Mouse (Mus musculus): ENCODE results near the gene Stc2.
A peak's percentile ranks its signal among the peaks of the same experiment; 100 is the strongest.

Gene Stc2

DNA sequence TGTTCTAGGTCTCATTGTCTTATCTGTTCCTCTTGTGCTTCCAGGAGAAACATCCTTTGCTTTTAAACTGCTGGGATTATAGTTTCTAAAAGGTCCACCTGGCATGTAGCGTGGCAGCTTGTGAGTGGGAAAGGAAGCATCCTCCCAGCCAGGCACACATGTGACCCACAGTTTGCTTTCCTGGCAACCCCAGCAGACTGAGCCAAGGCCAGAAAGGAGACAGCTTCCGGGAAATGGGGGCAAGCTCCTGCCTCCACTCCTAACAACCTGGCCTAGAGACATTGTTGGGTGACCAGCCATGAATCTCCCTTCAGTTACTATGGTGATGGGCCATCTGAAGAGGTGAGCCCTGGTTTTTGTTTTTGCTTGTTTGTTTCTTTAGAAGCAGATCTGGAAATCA, 3.9 kb downstream of the Stc2 start:
- peak; percentile 16 for DNase-seq

DNA sequence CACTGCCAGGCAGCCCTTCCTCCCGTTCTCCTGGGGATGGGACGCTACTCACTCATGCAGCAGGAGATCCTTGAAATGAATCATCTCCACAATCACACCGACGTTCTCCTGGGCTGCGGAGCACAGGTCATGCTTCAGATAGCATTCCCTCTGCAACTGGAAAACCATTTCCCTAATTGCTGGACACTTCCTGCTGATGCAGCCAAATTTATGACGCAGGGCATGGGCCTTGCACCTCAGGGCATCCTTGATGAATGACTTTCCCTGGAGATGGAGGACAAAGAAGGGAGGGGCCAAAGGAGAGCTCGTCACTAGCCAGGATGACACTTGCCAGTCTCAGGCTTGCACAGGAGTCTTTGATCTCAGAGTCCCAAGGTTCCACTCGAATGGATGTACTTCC, 4.6 kb downstream of the Stc2 start:
- peak; percentile 32 for DNase-seq

DNA sequence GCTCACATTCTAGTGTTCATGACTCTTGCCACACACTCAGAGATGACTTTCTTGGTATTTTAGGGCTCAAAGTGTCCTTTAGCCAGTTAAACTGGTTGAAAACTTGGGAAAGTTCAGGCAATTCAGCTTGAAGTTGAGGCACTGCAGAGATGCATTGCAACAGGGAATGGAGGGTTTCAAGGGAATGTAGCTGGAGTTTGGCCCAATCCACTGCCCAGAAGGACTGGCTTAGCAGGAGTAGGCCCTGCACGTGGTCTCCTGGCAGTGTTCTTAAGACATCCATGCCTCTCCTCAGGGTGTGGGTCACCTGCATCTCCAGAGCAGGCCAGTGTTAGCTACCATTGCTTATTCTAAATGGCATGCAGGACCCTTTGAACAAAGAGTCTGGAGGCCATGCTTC, 7.0 kb downstream of the Stc2 start:
- DNase-seq = no peak

DNA sequence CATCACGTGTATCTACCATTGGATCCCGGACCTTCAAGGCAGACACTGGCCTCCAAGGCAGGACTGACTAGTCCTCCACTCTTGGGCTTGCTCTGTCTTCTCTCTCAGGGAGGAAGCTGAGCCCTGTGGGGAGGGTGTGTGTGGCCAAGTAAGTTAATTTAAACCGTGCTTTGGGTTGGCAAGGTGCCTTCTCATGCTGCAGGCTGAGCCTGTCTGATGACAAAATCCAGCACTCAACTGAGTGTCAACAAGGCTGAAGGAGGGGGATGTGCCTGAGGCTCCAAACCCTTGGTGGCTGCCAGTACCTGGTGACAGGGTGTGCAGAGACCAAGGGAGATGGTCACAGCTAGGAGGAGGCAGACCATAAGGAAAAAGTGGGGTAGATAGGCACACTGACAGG, 7.5 kb downstream of the Stc2 start:
- peak; percentile 24 for DNase-seq

DNA sequence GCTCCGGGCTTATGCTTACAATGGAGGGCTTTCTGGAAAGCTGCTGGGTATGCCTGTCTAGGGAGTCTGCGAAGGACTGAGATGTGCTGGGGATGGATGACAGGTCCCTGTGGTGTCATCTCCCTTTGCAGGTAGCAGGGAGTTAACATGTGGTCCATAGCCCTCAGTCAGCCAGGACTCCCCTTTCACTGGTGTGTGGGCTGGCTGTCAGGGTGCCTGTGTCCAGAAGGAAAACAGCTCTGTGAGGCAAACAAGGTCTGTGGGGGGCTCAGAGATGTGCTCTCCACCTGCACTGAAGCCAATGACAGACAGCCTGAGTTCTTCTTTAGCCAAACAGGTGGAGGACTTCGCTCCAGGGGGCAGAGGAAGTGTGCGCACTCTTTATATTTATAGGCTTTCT, 8.8 kb downstream of the Stc2 start:
- no peak for DNase-seq

DNA sequence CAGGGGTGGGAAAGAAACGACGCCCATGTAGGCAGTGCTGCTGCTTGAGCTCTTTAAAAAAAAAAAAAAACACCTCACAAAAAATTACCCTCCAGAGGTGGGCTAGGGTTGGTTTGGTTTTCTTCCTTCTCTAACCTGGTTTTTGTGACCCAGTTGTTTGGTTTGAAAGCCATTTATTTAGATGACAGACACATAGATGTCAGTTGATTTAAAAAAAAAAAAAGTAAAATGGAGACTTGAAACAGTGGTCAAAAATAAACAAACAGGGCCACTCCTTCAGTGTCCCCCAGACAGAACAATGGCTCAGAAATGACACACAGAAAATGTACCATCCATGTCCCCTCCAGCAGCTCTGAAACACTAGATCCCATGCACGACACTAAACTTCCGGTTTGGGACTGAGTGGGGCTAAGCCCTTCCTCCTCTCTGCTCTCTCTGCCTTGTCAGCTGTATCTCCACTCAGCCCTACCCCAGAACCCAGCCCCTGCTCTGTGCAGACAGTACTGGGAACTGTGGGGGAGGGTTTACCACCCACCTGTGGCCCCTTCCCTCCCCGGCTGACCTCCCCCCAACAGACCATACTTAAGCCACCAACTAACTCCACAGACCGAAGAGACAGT, 10.5 kb downstream of the Stc2 start:
- no peak for DNase-seq

DNA sequence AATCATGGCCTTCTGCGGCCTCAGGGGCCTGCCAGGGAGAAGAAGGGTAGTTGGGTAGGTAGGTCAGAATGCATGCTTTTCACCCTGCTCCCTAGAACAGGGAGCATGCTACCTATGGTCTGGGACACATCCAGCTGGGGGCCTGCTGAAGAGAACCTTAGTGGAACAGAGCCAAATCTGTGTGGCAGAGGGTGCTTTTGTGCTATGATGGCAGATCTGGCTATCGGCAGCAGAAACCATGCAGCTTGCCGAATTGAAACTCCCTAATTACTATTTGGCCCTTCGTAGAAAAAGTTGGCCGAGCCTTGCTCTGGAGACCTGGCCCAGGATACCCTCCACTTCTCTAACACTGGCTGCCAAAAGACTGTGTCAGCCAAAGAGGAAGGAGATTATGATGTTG, 11.4 kb downstream of the Stc2 start:
- DNase-seq = no peak

DNA sequence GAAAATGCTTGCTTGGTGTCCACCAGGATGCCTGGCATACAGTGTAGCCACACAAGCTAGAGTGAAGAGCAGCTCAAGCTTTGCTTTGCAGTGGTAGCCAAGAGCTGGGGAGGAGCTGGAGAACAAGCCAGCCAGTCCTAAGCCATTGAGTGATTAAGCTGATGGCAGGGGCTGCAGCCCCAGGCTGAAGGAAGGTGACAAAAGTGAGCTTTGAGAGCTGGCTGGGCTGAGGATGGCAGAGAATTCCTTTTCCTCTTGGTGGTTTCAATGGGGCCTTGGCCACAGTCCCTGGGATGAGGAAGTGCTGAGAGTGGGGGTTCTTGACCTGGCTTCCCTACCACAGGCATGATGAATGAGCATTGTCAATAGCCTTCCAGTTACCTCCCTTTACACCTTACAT, 13.0 kb downstream of the Stc2 start:
- no peak for DNase-seq

DNA sequence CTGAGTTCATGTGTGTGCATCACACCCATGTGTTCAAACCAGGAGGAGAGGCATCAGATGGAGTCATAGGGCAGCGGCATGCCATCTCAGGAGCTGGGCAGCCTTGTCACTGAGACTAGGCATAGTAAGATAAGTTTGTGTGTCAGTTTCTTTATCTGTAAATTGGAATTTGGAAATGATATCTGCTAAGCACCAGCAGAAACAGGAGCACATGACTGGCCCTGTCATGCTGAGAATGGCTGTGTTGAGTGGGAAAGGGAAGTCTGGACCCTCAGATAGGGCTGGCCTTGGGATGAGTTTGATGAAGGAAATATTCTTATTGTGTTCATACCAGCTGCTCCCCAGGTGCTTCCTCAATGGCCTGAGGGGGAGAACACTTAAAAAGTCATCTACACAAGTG, 14.1 kb downstream of the Stc2 start:
- DNase-seq = no peak

DNA sequence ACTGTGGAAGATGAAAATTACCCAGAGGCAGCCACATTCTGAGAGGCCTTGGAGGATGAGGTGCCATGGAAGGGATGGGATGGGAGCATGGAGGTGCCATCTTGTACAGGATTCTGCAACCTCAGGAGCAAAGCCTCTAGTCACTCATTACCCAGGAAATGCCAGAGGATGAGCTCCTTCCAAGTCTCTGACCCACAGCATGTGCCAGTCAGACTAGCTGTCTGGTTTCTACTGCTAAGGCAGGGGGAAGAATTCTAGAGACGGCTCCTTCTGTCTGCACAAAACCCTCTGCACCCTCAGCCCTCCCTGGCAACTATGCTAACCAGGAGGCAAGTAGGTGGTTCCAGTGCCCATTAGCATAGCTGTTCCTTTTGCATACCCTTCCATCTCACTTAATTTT, 15.4 kb downstream of the Stc2 start:
- DNase-seq = no peak

All from kidney, postnatal 10 days (tissue).